Mouse (Mus musculus): ENCODE measurements around the gene Hist1h1c. TPM values are rescaled to one million over a fixed set of nuclear protein-coding genes. Genes with fewer than 3 reads are reported as not detected.
"Not testable (repeated sequence)": the region's sequence is repeated elsewhere in the genome, so short reads cannot be mapped to it uniquely, and the experiment has no call there.

Hist1h1c gene
- polyA plus RNA-seq, 1 experiment from 2014 or later = 107 TPM

DNA sequence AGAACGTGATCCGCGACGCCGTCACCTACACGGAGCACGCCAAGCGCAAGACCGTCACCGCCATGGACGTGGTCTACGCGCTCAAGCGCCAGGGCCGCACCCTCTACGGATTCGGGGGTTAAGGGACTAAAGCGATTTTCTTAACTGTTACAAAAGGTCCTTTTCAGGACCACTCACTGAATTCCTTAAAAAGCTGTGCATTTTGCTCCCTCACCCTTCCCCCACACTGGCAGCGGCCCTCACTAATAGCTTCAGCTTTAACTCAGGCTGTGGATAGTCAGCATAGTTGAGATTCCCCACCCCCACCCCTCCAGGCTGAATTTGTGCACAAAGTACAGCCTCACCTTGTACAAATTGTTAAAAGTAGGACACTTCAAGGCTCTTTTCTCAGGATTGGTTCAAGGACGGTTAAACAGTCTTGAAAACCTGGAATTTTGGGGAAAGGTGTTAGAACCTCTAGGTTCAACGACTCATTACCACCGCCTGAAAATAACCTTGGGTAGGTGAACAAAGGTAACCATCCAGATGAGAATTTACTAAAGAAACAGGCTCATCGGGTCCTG, 18.7 kb downstream of the Hist1h1c start:
- Histone ChIP-seq H3K4me2 (replicated peaks; ENCODE audit: low read depth) (peak overlapping the region; percentile 66), H3K27me3 (replicated peaks; ENCODE audit: control insufficient read depth, insufficient read depth, low read length) (no peaks in the 10 kb centered on the region), H3K9ac (ENCODE audit: low read depth, low read length) (0 out of 2 replicates have a peak overlapping the region, but pooled peaks have one; percentile 17), H3K4me3 (ENCODE audit: low read depth, low read length) (peak overlapping the region; percentile 36), H3K4me1 (replicated peaks; ENCODE audit: control insufficient read depth, insufficient read depth, low read length) (peaks cover 5% of the 10 kb centered on the region; the same call in 1 of the 2 replicates), H3K9me3 (ENCODE audit: control insufficient read depth) (no peaks in the 10 kb centered on the region), H3K27ac (ENCODE audit: low read depth, low read length) (peak overlapping the region; percentile 74), H3K36me3 (ENCODE audit: control insufficient read depth, insufficient read depth) (no peaks in the 10 kb centered on the region)
- peak; percentile 23 for ATAC-seq
- TF ChIP-seq CTCF (IDR thresholded peaks at IDR 0.05; ENCODE audit: low read depth) = no peak
- WGBS = under 1% methylated on average over 15 of the region's 23 CpGs

DNA sequence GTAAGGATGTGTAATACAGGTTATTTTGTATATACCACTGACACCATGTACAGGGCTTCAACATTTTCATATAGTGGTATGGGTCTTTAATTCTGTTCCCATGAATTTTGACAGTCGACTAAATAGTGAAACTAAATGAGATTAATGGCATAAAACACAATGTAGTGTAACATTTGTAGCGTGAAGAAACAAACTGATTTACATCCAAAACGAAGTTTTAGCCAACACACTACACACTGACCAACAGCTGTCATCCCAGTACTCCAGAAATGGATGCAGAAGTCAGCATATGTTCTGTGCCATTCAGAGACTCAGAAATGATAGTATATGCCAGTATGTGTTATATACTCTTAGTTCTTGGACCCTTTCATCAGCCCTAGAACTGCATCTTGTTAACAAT, 19.3 kb downstream of the Hist1h1c start:
- H3K27ac ChIP-seq (ENCODE audit: low read depth, low read length) = no peak overlapping the region
- H3K4me2 ChIP-seq (replicated peaks; ENCODE audit: low read depth) = peak overlapping the region; percentile 66; the same call in 1 of the 2 replicates
- no peaks in the 10 kb centered on the region for H3K36me3 ChIP-seq (ENCODE audit: control insufficient read depth, insufficient read depth)
- WGBS = 41% methylated on average over 3 of the region's 3 CpGs
- H3K9me3 ChIP-seq (ENCODE audit: control insufficient read depth) = no peaks in the 10 kb centered on the region
- H3K4me1 ChIP-seq (replicated peaks; ENCODE audit: control insufficient read depth, insufficient read depth, low read length) = peaks cover 5% of the 10 kb centered on the region; the same call in 1 of the 2 replicates
- no peak for TF ChIP-seq CTCF (IDR thresholded peaks at IDR 0.05; ENCODE audit: low read depth)
- H3K27me3 ChIP-seq (replicated peaks; ENCODE audit: control insufficient read depth, insufficient read depth, low read length) = no peaks in the 10 kb centered on the region
- ATAC-seq = no peak
- H3K9ac ChIP-seq (ENCODE audit: low read depth, low read length) = no peak overlapping the region
- no peak overlapping the region for H3K4me3 ChIP-seq (ENCODE audit: low read depth, low read length)

DNA sequence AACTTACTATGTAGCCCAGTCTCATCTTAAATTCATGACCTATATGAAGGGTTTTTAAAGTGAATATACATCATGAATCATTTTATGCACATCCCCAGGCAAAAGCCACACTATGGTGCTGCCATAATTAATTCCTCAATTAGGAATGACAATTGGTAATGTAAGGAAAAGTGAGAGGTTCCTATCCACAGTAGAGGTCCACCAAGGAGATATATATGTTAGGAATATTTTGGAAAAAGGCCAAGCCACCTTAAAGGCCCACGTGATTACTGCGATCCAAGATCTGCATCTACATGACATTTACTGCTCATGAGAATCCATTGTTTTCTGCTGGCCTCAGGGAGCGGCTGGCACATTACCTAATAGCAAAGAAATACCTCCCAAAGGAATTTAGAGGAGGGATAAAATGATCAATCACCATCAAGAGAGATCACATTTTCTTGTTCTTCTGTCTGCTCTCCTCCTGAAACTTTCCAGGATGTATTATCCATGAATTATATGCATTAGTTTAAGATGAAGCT, 20.7 kb downstream of the Hist1h1c start:
- TF ChIP-seq CTCF (IDR thresholded peaks at IDR 0.05; ENCODE audit: low read depth) = no peak

DNA sequence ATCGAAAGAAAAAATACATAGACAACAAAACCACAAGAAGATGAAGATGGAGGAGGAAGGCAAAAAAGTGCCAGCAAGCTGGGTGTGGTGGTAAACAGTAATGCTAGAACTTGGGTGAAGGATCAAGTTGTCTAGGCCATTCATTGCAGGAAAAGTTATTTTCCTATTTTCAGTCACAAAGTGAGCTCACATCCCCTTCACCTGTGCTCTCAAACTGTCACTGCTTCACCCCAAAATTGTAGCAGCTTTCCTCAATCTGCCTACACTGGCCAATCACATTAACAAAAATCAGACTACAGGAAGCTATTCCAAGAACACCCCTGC, 21.3 kb downstream of the Hist1h1c start:
- H3K9me3 ChIP-seq (ENCODE audit: control insufficient read depth) = no peaks in the 10 kb centered on the region
- no peaks in the 10 kb centered on the region for H3K27me3 ChIP-seq (replicated peaks; ENCODE audit: control insufficient read depth, insufficient read depth, low read length)
- 77% methylated on average over 1 of the region's 1 CpGs for WGBS
- no peak for ATAC-seq
- no peak overlapping the region for H3K4me3 ChIP-seq (ENCODE audit: low read depth, low read length)
- H3K36me3 ChIP-seq (ENCODE audit: control insufficient read depth, insufficient read depth) = no peaks in the 10 kb centered on the region
- no peak for TF ChIP-seq CTCF (IDR thresholded peaks at IDR 0.05; ENCODE audit: low read depth)
- peaks cover 12% of the 10 kb centered on the region for H3K4me1 ChIP-seq (replicated peaks; ENCODE audit: control insufficient read depth, insufficient read depth, low read length)
- H3K9ac ChIP-seq (ENCODE audit: low read depth, low read length) = no peak overlapping the region
- H3K4me2 ChIP-seq (replicated peaks; ENCODE audit: low read depth) = no peak overlapping the region; the same call in 1 of the 2 replicates
- no peak overlapping the region for H3K27ac ChIP-seq (ENCODE audit: low read depth, low read length)

More for the DNA sequence above, 20.7 kb downstream of the Hist1h1c start:
- Histone ChIP-seq H3K4me3 (ENCODE audit: low read depth, low read length) (no peak overlapping the region), H3K9me3 (ENCODE audit: control insufficient read depth) (no peaks in the 10 kb centered on the region), H3K27ac (ENCODE audit: low read depth, low read length) (no peak overlapping the region), H3K36me3 (ENCODE audit: control insufficient read depth, insufficient read depth) (no peaks in the 10 kb centered on the region), H3K9ac (ENCODE audit: low read depth, low read length) (no peak overlapping the region), H3K4me2 (replicated peaks; ENCODE audit: low read depth) (no peak overlapping the region), H3K27me3 (replicated peaks; ENCODE audit: control insufficient read depth, insufficient read depth, low read length) (no peaks in the 10 kb centered on the region), H3K4me1 (replicated peaks; ENCODE audit: control insufficient read depth, insufficient read depth, low read length) (peaks cover 10% of the 10 kb centered on the region)
- no peak for ATAC-seq
- WGBS = 82% methylated on average over 3 of the region's 3 CpGs

DNA sequence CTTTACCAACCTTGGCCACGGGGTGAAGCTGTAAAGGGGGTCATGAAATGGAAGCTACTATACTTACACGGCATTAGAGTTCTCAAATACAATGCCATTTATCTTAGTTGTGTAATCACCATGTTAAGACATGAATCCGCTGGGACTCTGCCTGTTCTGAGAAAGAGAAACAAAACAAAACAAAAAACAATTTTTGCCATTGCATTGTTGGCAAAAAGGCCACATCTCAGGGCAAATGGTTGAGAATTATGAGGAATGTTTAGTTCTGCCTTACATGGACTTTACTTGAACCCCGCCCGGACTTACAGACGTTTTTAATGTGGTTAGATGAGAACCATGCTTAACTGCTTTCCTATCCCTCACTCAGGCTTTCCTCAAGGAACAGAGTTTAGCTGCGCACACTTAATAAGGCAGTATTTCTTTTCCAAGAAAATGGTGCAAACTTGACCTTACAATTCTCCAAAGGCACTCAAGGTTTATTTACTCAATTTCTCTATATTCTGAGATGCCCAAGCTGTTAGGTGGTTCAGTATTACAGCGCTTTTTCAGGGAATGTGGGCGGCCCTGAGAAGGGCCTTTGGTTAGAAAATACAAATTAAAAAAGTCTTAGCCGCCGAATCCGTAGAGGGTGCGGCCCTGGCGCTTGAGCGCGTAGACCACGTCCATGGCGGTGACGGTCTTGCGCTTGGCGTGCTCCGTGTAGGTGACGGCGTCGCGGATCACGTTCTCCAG, 21.8 kb downstream of the Hist1h1c start:
- H3K27me3 ChIP-seq (replicated peaks; ENCODE audit: control insufficient read depth, insufficient read depth, low read length) = no peaks in the 10 kb centered on the region
- peak; percentile 39 for TF ChIP-seq CTCF (IDR thresholded peaks at IDR 0.05; ENCODE audit: low read depth)
- peaks cover 12% of the 10 kb centered on the region for H3K4me1 ChIP-seq (replicated peaks; ENCODE audit: control insufficient read depth, insufficient read depth, low read length)
- ATAC-seq = no peak
- peak overlapping the region; percentile 26 for H3K9ac ChIP-seq (ENCODE audit: low read depth, low read length)
- peak overlapping the region; percentile 88 for H3K4me2 ChIP-seq (replicated peaks; ENCODE audit: low read depth)
- no peaks in the 10 kb centered on the region for H3K36me3 ChIP-seq (ENCODE audit: control insufficient read depth, insufficient read depth)
- peak overlapping the region; percentile 44 for H3K4me3 ChIP-seq (ENCODE audit: low read depth, low read length)
- WGBS = under 1% methylated on average over 19 of the region's 27 CpGs
- H3K9me3 ChIP-seq (ENCODE audit: control insufficient read depth) = no peaks in the 10 kb centered on the region
- peak overlapping the region; percentile 85 for H3K27ac ChIP-seq (ENCODE audit: low read depth, low read length)

DNA sequence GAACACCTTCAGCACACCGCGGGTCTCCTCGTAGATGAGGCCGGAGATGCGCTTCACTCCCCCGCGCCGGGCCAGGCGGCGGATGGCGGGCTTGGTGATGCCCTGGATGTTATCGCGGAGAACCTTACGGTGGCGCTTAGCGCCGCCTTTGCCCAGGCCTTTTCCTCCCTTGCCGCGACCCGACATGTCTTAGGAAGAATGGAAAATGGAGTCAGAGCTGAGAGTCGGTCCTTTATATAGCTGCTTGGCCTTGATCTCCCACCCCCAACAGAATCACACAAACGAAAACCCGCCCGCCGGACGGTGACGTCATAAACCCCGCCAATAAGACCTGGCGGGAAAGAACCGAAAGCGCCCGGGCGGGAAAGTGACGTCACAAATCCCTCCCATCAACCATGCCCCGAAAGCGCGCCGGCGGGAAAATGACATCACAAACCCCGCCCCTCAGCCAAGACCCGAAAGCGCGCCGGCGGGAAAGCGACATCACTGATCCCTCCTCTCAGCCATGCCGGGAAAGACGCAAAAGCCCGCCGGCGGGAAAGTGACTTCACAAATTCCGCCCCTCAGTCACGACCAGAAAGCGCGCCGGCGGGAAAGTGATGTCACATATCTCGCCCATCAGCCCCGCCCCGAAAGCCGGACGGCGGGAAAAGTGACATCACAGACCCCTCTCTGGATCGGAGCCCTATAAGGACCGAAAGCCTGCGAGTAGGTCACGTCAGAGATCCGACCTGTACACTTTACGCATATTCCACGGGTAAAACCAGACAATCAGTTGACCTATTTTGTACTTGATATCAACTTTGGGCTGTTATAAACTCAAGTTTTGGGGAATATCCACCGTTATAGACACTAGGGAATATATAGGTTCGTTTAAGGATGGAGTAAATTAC, 22.6 kb downstream of the Hist1h1c start, which contains the start of gene Hist1h4a:
Gene Hist1h4a, minus strand, starts transcription at position 259 of the 893 bp plus-strand sequence.
- Histone ChIP-seq H3K4me3 (ENCODE audit: low read depth, low read length) (peak within 1 kb of the TSS; percentile 44), H3K4me2 (replicated peaks; ENCODE audit: low read depth) (peak within 1 kb of the TSS; percentile 88), H3K36me3 (ENCODE audit: control insufficient read depth, insufficient read depth) (no peaks in the 10 kb centered on the region), H3K4me1 (replicated peaks; ENCODE audit: control insufficient read depth, insufficient read depth, low read length) (peaks cover 12% of the 10 kb centered on the region), H3K27ac (ENCODE audit: low read depth, low read length) (peak within 1 kb of the TSS; percentile 85), H3K9ac (ENCODE audit: low read depth, low read length) (peak within 1 kb of the TSS; percentile 26), H3K27me3 (replicated peaks; ENCODE audit: control insufficient read depth, insufficient read depth, low read length) (no peaks in the 10 kb centered on the region), H3K9me3 (ENCODE audit: control insufficient read depth) (no peaks in the 10 kb centered on the region)
- peak; percentile 66 for ATAC-seq
- under 1% methylated on average over 66 of the region's 72 CpGs for WGBS
- no peak for TF ChIP-seq CTCF (IDR thresholded peaks at IDR 0.05; ENCODE audit: low read depth)

DNA sequence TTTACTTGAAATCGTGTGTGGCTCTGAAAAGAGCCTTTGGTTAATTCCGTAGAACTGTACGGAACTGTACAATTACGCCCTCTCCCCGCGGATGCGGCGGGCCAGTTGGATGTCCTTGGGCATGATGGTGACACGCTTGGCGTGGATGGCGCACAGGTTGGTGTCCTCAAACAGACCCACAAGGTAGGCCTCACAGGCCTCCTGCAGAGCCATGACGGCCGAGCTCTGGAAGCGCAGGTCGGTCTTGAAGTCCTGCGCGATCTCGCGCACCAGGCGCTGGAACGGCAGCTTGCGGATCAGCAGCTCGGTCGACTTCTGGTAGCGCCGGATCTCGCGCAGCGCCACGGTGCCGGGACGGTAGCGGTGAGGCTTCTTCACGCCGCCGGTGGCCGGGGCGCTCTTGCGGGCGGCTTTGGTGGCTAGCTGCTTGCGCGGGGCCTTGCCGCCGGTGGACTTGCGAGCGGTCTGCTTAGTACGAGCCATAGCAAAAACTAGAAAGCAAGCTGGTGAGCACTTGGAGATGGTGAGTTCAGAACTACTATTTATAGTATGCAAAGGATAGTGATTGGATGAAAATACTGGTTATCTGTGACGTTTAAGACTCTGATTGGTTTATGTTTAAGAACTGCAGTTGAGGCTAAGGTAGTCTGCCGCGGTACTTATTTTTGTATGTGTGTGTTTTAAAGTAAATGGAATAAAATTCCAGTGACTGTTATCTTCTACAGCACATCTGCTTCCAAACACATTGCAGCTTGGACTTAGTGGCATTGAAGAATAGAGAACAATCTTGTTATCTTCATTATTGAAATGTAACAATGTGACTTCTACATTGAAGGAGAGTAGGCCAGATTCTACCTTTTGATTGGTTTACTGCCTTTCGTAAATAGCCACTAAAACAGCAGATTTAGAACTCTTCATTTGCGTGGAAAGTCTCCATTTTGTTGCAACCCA, 23.5 kb downstream of the Hist1h1c start, which contains the start of gene Hist1h3a:
Gene Hist1h3a, minus strand, starts transcription at position 516 of the 951 bp plus-strand sequence.
- Histone ChIP-seq H3K27ac (ENCODE audit: low read depth, low read length) (peak within 1 kb of the TSS; percentile 85), H3K4me3 (ENCODE audit: low read depth, low read length) (peak within 1 kb of the TSS; percentile 52), H3K9ac (ENCODE audit: low read depth, low read length) (peak within 1 kb of the TSS; percentile 62; the same call in 1 of the 2 replicates), H3K4me1 (replicated peaks; ENCODE audit: control insufficient read depth, insufficient read depth, low read length) (peaks cover 12% of the 10 kb centered on the region), H3K4me2 (replicated peaks; ENCODE audit: low read depth) (peak within 1 kb of the TSS; percentile 88)
- not testable (repeated sequence) for H3K36me3 ChIP-seq (ENCODE audit: control insufficient read depth, insufficient read depth); H3K27me3 ChIP-seq (replicated peaks; ENCODE audit: control insufficient read depth, insufficient read depth, low read length); H3K9me3 ChIP-seq (ENCODE audit: control insufficient read depth)
- peak; percentile 64 for ATAC-seq
- WGBS = under 1% methylated on average over 30 of the region's 52 CpGs

Measured in intestine, postnatal 0 days (tissue).